Mouse (Mus musculus) embryonic facial prominence, embryonic 14.5 days (tissue): ENCODE data around the gene Slc9b1. TPM values are rescaled to one million over a fixed set of nuclear protein-coding genes. Genes with fewer than 3 reads are reported as not detected.

Experiments
- polyA plus RNA-seq: library from polyadenylated mRNA; unstranded; fragments of >200 nt; fragmentation: Nextera tagmentation; extraction: Ambion mirVana; gene quantifications from 2 replicates; pipeline ENCODE4 v1.2.1, GENCODE M21; 2014

Slc9b1 gene
- polyA plus RNA-seq, 1 experiment from 2014 or later = 0.22 TPM

Other genes starting within 250 kb of the Slc9b1 start
- gene Cenpe, start 135.5 kb upstream of the Slc9b1 start, polyA plus RNA-seq = 24.2 and 27.1 TPM in 2 replicates
- 9.4 and 11.1 TPM in 2 replicates for gene Bdh2, start 66.8 kb upstream of the Slc9b1 start, polyA plus RNA-seq
- 3.3 and 4.2 TPM in 2 replicates for gene Slc9b2, start 40.3 kb upstream of the Slc9b1 start, polyA plus RNA-seq
- gene Cisd2, start 75.9 kb downstream of the Slc9b1 start, polyA plus RNA-seq = 41.0 and 43.8 TPM in 2 replicates
- 506 and 518 TPM in 2 replicates for gene Ube2d3, start 90.1 kb downstream of the Slc9b1 start, polyA plus RNA-seq
- 7.9 and 8.1 TPM in 2 replicates for gene Manba, start 137.6 kb downstream of the Slc9b1 start, polyA plus RNA-seq